Mouse (Mus musculus) G1E (cell line): ENCODE results near the gene Syvn1. TPM values are rescaled to one million over a fixed set of nuclear protein-coding genes. Genes with fewer than 3 reads are reported as not detected.

Experiments
- ATAC-seq: 2 replicates; pipeline ENCODE4 v1.8.0; 2016; ENCODE audit warnings: mild to moderate bottlenecking; ENCODE audit not compliant: insufficient number of reproducible peaks, poor library complexity, low FRiP score, severe bottlenecking; ENCODE audit errors: extremely low read depth
- DNase-seq: peaks from one replicate; pipeline ENCODE4 v3.0.0; 2012; ENCODE audit warnings: low spot score
- H3K27me3 ChIP-seq: 2 replicates; pipeline ENCODE4 v1.6.1; 2012; ENCODE audit warnings: mild to moderate bottlenecking, low read length, inconsistent platforms; ENCODE audit not compliant: insufficient read depth
- H3K36me3 ChIP-seq: replicated peaks from 2 replicates; pipeline ENCODE3; 2012; ENCODE audit warnings: mild to moderate bottlenecking, inconsistent platforms
- H3K4me1 ChIP-seq: 2 replicates; pipeline ENCODE4 v1.6.1; 2012; ENCODE audit warnings: low read depth, low read length, inconsistent platforms, mixed read lengths; ENCODE audit not compliant: insufficient read depth
- H3K4me3 ChIP-seq: 2 replicates; pipeline ENCODE4 v1.5.1; 2012; ENCODE audit warnings: low read depth, mild to moderate bottlenecking, inconsistent platforms, low read length, moderate library complexity, mixed read lengths
- H3K9me3 ChIP-seq: replicated peaks from 2 replicates; pipeline ENCODE4 v1.6.1; 2012; ENCODE audit warnings: inconsistent platforms
- CTCF ChIP-seq: IDR thresholded peaks from 2 replicates; pipeline ENCODE4 v1.5.1; 2012; ENCODE audit warnings: low read depth, low read length, inconsistent platforms, mixed read lengths
- GATA1 ChIP-seq: IDR thresholded peaks from 2 replicates; pipeline ENCODE4 v1.6.1; 2012; ENCODE audit warnings: borderline replicate concordance, low read length, inconsistent platforms, mixed read lengths
- GATA2 ChIP-seq: IDR thresholded peaks from 2 replicates; pipeline ENCODE4 v1.6.1; 2012; ENCODE audit warnings: low read depth, low read length, inconsistent platforms, borderline replicate concordance
- POLR2AphosphoS5 ChIP-seq: IDR thresholded peaks from 2 replicates; pipeline ENCODE4 v1.6.1; 2012; ENCODE audit warnings: low read depth, low read length, inconsistent platforms; ENCODE audit not compliant: insufficient replicate concordance
- TAL1 ChIP-seq: conservative IDR thresholded peaks from 2 replicates; pipeline ENCODE4 v1.6.1; 2012; ENCODE audit warnings: low read depth, low read length, inconsistent platforms, mixed read lengths
- polyA plus RNA-seq: library from polyadenylated mRNA; stranded (reverse); fragments of >175 nt; gene quantifications from 2 replicates; pipeline ENCODE4 v1.2.3, GENCODE M21; 2012
- total RNA-seq, 2 experiments: library from RNA; stranded (forward) in 1 of 2; stranded (reverse) in 1 of 2; fragments of 200-1000 nt in 1 of 2; fragments of >200 nt in 1 of 2; fragmentation: Nextera tagmentation in 1 of 2; gene quantifications; 2 replicates each; pipeline ENCODE4 v1.2.3; 2014 to 2017

Syvn1 gene
- total and polyA plus RNA-seq, 3 experiments = 4.8 to 78.2 (median 39.7) TPM

DNA sequence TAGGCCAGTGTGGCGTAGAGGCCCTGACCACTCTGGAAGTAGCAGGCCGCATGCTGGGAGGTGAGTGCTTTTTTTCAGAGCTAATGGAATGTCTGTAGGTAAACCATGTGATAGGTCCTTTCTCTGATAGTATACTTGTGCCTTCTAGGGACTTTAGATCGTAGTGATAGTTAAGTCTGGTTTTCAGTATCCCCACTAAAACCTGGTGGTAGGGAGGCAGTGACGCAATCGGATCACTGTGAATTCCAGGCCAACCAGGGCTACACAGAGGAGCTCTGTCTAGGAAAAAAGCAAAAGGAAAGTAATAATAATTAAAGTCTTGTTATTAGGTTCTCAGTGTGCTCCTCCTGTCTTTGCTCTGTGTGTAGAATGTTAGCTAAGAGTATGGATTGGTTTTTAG lies 12.1 kb downstream of the Syvn1 start:
- H3K36me3 ChIP-seq = peaks cover 75% of the 10 kb centered on the region
- ATAC-seq = no peak
- no peaks in the 10 kb centered on the region for H3K27me3 ChIP-seq
- H3K9me3 ChIP-seq = no peaks in the 10 kb centered on the region
- DNase-seq = no peak
- peak overlapping the region; percentile 97 for H3K4me3 ChIP-seq
- TF ChIP-seq TAL1 (no peak), CTCF (no peak), POLR2AphosphoS5 (no peak), GATA2 (no peak), GATA1 (no peak)
- peaks cover 70% of the 10 kb centered on the region for H3K4me1 ChIP-seq

DNA sequence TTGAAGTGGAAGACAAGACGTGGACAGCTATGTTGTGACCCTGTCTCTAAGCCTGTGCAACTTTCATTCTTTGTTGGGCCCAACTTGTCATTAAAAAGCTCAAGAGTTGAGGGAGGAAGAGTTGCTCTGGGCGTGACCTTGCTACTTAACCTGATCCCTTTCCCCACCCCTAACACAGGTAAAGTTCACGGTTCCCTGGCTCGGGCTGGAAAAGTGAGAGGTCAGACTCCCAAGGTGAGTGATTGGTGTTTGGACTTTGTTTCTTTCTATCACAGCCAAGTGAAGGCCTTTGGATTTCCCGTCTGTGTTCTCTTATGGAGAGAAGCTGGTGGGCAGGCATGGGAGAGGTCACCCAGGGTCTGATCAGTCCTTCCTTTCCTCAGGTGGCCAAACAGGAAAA lies 12.6 kb downstream of the Syvn1 start:
- DNase-seq (no peak), ATAC-seq (no peak)
- Histone ChIP-seq H3K4me1 (peaks cover 70% of the 10 kb centered on the region), H3K27me3 (no peaks in the 10 kb centered on the region), H3K4me3 (peak overlapping the region; percentile 97), H3K9me3 (no peaks in the 10 kb centered on the region), H3K36me3 (peaks cover 75% of the 10 kb centered on the region)
- TF ChIP-seq TAL1 (no peak), GATA2 (no peak), CTCF (no peak), POLR2AphosphoS5 (no peak), GATA1 (no peak)

DNA sequence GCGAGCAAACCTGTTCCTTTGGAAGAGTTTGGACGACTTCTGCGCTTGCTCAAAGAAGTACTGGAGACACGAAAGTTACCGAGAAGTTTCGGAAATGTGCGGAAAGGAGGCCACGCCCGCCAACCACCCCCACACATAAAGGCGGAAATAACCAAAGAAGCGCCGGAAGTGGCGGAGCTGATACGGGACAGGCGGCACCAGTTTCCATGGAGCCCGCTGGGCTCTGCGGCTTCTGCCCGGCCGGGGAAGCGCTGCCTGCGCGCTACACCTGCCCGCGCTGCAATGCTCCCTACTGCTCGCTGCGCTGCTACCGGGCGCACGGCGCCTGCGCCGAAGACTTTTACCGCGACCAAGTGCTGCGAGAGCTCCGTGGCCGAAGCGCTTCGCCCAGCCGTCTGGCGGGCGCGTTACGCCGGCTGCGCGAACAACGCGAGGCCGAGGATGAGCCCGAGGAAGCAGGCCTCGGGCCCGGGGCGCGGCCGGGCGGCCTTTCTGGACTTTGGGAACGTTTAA lies 14.7 kb downstream of the Syvn1 start, which contains the start of gene Znhit2:
Znhit2 (plus strand) TSS at position 172 of the 513 bp plus-strand sequence.
- Histone ChIP-seq H3K4me1 (peaks cover 57% of the 10 kb centered on the region), H3K36me3 (peaks cover 67% of the 10 kb centered on the region), H3K4me3 (peak within 1 kb of the TSS; percentile 99), H3K9me3 (no peaks in the 10 kb centered on the region), H3K27me3 (no peaks in the 10 kb centered on the region)
- ATAC-seq (peak; percentile 69), DNase-seq (peak; percentile 81)
- TF ChIP-seq TAL1 (no peak), POLR2AphosphoS5 (0 out of 2 replicates have a peak, but pooled peaks have one; percentile 20)

DNA sequence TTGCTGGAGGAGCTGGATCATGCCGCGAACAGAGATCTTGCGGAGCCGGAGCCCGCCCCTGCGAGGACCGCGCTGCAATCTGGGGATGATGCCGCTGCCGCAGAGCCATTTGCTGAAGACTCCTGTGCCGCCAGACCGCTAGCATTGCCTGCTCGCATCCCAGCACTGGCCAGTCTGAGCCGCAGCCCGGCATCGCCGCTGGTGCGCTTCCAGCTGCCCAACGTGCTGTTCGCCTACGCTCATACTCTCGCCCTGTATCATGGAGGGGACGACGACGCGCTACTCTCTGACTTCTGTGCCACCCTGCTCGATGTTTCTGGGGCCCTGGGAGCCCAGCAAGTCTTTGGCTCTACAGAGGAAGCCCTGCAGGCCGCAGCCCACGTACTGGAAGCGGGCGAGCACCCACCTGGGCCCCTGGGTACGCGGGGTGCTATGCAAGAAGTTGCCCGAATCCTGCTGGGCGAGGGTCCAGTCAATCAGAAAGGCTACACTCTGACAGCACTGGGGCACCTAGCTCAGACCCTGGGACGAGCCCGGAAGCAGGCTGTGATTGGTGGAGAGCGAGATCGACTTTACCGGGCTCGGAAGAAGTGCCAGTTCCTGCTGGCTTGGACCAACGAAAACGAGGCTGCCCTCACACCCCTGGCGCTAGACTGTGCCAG lies 15.4 kb downstream of the Syvn1 start:
- H3K36me3 ChIP-seq = peaks cover 64% of the 10 kb centered on the region

DNA sequence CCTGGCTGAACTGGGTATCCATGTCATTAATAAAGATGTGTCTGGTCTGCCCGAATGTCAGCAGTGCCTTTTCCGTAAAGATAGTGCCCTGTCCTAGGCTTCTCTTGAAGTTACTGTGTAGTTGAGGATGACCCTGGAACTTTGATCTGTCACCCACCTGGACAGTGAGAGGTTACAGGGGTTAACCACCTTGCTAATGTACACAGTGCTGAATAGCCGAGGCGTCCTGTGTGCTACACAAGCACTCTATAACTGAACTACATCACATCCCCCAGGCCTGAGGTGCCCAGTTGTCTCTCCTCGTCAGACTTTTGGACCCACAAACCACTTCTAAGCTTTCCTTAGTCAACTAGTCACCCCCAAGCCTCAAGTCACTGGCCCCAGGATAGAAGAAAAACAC lies 16.0 kb downstream of the Syvn1 start:
- Histone ChIP-seq H3K27me3 (no peaks in the 10 kb centered on the region), H3K9me3 (no peaks in the 10 kb centered on the region), H3K36me3 (peaks cover 64% of the 10 kb centered on the region), H3K4me3 (peak overlapping the region; percentile 99), H3K4me1 (peaks cover 63% of the 10 kb centered on the region)
- DNase-seq = no peak
- no peak for ATAC-seq
- no peak for TF ChIP-seq GATA1
- TF ChIP-seq CTCF = no peak
- TF ChIP-seq GATA2 = no peak
- TF ChIP-seq POLR2AphosphoS5 = no peak; the same call in 1 of the 2 replicates
- TF ChIP-seq TAL1 = no peak

More for the DNA sequence above, 15.4 kb downstream of the Syvn1 start:
- TF ChIP-seq CTCF (no peak), TAL1 (no peak), GATA1 (no peak)
- DNase-seq = peak; percentile 70
- Histone ChIP-seq H3K4me3 (peak overlapping the region; percentile 99), H3K4me1 (peaks cover 57% of the 10 kb centered on the region), H3K9me3 (no peaks in the 10 kb centered on the region), H3K27me3 (no peaks in the 10 kb centered on the region)
- ATAC-seq = peak; percentile 41; the same call in 1 of the 2 replicates

DNA sequence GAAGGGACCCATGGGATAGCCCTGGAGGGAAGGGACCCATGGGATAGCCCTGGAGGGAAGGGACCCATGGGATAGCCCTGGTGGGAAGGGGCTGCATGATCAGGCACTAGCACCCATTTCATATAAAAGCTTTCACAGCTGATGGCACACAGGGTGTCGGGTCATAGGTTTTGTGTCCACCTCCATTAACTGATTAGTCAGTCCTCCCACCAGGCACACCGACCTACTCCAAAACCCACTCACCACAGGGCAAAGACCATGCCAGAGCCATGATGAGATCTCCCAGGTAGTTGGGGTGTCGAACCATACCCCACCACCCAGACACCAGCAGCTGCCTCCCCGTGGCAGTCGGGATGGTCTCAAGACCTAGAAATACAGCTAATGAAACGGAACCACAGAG lies 16.7 kb downstream of the Syvn1 start:
- no peak for TF ChIP-seq POLR2AphosphoS5
- TF ChIP-seq GATA1 = no peak
- TF ChIP-seq CTCF = no peak
- no peak for TF ChIP-seq TAL1
- no peak for TF ChIP-seq GATA2
- Histone ChIP-seq H3K9me3 (no peaks in the 10 kb centered on the region), H3K4me1 (peaks cover 68% of the 10 kb centered on the region), H3K4me3 (peak overlapping the region; percentile 99; the same call in 1 of the 2 replicates), H3K36me3 (peaks cover 66% of the 10 kb centered on the region), H3K27me3 (no peaks in the 10 kb centered on the region)
- no peak for ATAC-seq
- DNase-seq = no peak
